Mouse (Mus musculus) thymus, adult 2 months (tissue): Measurements from ENCODE around the gene Mid1.
"Not testable (repeated sequence)": the region's sequence is repeated elsewhere in the genome, so short reads cannot be mapped to it uniquely, and the experiment has no call there.

Experiments used
- CTCF ChIP-seq: fragments of 200-500 bp; IDR thresholded peaks from 2 replicates; pipeline ENCODE4 v1.5.1; 2012; ENCODE audit warnings: mild to moderate bottlenecking, control low read depth, low read length, moderate library complexity, borderline replicate concordance; ENCODE audit not compliant: control insufficient read depth, poor library complexity, insufficient read depth; ENCODE audit errors: extremely low read depth
- POLR2A ChIP-seq: fragments of 200-500 bp; IDR thresholded peaks from 2 replicates; pipeline ENCODE4 v1.6.1; 2012; ENCODE audit warnings: mild to moderate bottlenecking, low read length, control low read depth, moderate library complexity; ENCODE audit not compliant: control insufficient read depth, poor library complexity, insufficient read depth; ENCODE audit errors: extremely low read depth

- TF ChIP-seq POLR2A, CTCF: not testable (repeated sequence)
Measured at GRCm38 (mm10) chrX:169981761-169982181, 296.8 kb downstream of the Mid1 start.
